Mouse (Mus musculus): ENCODE results near the gene Slc12a3.

DNA sequence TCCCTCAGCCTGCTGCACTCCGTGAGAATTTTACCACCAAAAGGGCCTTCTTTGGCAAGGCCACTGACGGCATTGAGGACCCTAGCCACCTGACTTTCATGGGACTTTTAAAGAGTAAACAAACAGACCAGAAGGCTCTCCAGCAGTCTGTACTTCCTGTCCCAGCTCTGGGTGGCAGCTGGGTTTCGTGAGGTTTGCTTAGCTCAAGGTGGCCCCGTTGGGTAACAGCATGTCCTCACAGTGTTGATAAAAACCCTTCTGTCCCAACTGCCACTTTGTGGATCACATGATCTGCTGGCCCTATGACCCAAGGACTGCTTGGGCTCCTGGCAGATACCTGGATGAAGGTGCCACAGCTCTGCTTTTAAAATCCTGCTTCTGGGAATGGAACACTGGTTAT lies 25.6 kb downstream of the Slc12a3 start:
- no peak for TF ChIP-seq POLR2A (IDR thresholded peaks at IDR 0.05; ENCODE audit: low read depth, low read length)
- no peak for TF ChIP-seq CTCF (IDR thresholded peaks at IDR 0.05; ENCODE audit: extremely low read depth, insufficient read depth, insufficient read length, insufficient replicate concordance)

Data from spleen, adult 2 months (tissue).